Mouse (Mus musculus) adrenal gland, postnatal 10 days (tissue): ENCODE results near the gene Slco4a1. TPM values are rescaled to one million over a fixed set of nuclear protein-coding genes. Genes with fewer than 3 reads are reported as not detected.
A peak's percentile ranks its signal among the peaks of the same experiment; 100 is the strongest.

Experiments used
- DNase-seq: peaks from one replicate; pipeline ENCODE4 v3.0.0; 2021; ENCODE audit warnings: mixed read lengths
- total RNA-seq, 2 experiments: library from RNA; stranded (reverse); gene quantifications; 2 replicates each; pipeline ENCODE4 v1.2.3; 2021

The Slco4a1 gene
- total RNA-seq, 2 experiments from 2014 or later: 4.4 to 5.1 TPM

DNA sequence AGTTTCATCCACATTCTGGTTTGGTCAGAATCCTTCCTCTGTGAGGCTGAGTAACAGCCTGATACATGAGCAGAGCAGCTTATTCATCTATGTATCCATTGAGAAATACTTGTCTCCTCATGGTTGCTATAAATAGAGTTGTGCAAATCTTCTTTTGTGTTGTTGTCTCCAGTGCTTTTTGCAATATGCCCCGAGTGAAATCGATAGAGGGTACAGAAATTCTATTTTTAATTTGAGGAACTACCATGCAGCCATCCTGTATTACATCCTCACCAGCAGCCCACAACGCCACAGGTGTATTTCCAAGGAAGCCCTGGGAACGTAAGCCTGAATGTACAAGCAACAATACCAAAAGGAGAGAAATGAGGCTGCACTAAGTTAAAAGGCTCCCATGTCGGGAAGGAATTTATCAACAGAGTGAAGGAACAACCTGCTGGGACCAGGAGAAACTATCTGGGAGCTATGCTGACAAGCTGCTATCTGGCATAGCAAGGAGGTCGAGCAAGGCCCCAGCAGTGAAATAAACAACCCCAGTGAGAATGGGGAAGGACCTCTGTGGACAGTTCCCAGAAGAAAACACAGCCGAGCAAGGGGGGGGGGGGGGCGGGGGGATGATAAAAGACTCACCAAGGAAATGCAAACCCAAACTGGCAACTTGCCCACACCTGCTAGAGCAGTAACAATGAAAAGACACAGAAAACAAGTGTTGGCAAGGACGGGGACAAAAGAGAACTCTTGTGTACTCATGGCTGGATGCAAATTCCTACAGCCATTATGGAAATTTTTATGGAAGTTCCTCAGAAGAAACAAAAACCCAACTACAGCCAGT lies 10.9 kb upstream of the Slco4a1 start:
- no peak for DNase-seq

- DNase-seq: no peak
Measured at GRCm38 (mm10) chr2:180445962-180446361, 10.1 kb upstream of the Slco4a1 start.

- no peak for DNase-seq
Measured at GRCm38 (mm10) chr2:180449007-180449406, 7.0 kb upstream of the Slco4a1 start.

DNA sequence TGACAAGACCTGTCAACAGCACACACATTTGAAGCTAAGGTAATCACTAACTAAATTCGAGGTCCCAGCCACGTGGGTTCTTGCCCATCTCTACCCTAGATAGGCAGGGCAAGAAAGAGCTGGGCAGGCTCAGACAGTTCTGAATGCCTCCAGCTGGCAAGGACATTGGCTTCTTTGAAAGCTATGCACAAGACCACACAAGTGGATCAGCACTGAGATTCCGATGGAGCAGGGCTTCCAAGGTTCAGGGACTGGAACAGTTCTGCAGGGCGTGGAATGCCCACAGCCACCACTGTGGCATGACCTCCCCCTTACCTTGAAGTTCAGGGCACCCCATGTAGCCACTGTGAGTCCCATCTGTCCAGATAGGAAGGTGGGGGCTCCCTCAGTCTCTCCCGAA lies 5.5 kb upstream of the Slco4a1 start:
- DNase-seq: no peak

DNA sequence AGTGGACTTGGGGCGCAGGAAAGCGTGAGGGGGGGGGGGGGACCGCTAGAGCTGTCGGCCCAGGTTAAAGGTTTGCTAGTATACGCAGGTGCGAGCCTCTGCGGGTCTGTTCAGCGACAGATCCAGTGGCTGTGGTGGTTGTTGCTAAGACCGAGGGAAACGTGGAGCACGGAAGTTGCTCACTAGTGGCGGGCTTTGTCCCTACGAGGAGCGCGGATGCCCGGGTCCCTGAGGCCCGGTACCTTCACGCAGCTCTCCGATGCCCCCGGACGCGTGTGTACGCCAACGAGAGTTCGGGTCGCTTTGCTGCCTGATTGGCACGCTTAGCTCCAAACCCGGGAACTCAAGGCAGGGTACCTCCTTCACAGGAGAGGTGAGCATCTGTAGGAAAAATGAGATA lies 660 bp downstream of the Slco4a1 start:
- DNase-seq: no peak

- no peak for DNase-seq
Measured at GRCm38 (mm10) chr2:180457680-180458079, 1.6 kb downstream of the Slco4a1 start.

GRCm38 (mm10) chr2:180459437-180459836 lies 3.4 kb downstream of the Slco4a1 start:
- DNase-seq: peak; percentile 33

DNA sequence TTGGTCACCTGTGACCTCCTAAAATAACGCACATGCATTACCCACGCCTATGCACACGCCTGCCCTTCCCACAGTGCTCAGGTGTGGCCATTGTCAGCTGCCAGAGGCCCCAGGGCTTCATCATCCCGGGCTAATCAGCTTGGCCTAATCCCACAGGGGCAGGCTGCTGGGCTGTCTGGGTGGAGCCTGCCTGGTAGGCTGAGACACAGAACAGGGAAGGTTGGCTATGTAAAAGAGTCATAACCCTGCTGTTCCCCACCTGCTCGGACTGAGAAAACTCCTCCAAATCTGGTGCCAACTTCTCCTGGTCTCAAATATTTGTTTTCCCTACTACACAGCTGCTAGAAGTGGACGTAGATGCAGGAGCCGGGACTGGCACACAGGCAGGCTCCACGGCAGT lies 4.8 kb downstream of the Slco4a1 start:
- DNase-seq: no peak

DNA sequence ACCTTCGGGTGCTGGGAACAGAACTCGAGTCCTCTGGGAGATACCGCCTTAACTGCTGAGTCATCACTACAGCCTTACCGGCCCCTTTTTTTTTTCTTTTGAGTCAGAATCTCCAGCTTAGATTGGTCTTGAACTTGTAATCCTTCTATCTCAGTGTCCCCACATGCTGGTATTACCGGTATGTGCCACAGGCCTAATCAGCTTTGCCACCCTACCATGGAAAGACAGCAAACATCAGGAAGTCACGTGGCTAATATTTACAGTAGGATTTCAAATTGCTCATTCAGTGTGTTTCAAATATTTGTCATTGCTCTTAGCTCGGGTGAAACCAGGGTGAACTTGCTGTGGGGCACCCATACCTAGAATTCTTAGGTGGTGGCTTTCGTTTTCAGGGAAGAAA lies 6.5 kb downstream of the Slco4a1 start:
- DNase-seq: no peak

- DNase-seq: no peak
Measured at GRCm38 (mm10) chr2:180466505-180466904, 10.5 kb downstream of the Slco4a1 start.

DNA sequence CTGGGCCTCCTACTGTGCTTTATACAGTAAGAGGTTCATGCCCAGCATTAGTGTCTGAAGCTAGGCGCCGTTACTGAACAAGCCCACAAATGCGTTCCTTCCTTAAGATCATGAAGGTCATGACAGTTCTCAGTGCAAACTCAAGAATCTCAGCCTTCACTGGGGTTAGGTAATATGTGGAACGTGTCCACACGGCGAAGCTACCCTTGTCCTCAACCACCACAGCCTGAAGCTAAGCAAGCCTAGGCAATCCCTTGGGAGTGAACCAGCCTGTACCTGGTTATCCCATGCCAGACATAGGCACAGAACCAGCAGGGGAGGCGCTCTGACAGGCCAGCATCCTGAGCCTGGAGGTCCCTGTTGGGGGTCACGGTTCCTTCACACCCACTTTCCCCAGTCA lies 12.8 kb downstream of the Slco4a1 start:
- no peak for DNase-seq

- peak; percentile 67 for DNase-seq
Measured at GRCm38 (mm10) chr2:180469768-180470167, 13.7 kb downstream of the Slco4a1 start.

DNA sequence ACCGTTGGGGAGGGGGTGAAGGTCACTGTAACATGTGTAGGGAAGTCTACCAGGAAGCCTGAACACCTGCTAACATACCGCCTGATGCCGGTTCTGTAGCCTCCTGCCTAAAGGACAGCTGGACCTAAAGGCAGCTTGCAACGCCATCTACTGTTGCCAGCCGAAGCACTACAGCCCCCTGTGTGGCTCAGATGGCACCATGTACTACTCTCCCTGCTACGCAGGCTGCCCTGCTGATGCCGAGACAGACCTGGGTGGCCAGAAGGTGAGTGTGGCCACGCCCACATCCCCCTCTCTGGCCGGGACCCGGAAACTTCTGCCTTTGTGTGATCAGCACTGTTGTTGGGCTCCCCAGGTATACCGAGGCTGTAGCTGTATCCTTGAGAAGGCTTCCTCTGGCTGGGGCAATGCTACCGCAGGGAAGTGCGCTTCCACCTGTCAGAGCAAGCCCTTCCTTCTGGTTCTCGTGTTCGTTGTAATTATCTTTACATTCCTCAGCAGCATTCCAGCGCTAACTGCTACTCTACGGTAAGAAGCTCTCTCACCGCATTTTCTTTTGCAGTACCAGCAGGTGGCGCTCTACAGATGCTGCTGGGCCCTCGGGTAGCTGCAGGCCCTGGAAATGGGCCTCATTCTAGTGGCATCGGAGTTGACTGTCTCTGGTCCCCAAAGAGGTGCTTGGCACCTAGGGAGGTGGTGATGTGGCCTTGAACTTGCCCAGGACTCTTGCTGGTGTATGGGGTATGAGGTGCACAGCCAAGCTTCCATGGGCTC lies 16.4 kb downstream of the Slco4a1 start:
- peak; percentile 55 for DNase-seq

DNA sequence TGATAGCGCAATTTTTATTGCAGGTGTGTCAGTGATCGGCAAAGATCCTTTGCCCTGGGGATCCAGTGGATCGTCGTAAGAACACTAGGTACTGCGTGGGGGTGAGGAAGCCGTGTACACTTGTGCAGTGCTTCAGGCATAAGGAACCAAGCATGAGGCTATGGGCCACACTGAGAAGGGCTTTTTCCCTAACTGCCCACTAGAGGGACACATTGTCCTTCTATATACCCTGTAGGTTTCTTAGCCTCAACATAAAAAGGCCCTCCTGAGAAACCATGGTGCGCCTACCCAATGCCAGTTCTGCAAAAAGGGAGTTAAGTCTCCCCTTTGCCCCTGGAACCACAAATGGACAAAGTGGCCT lies 17.0 kb downstream of the Slco4a1 start:
- peak; percentile 49 for DNase-seq

- DNase-seq: no peak
Measured at GRCm38 (mm10) chr2:180474864-180475263, 18.8 kb downstream of the Slco4a1 start.

- DNase-seq: no peak
Measured at GRCm38 (mm10) chr2:180482274-180482673, 26.2 kb downstream of the Slco4a1 start.

DNA sequence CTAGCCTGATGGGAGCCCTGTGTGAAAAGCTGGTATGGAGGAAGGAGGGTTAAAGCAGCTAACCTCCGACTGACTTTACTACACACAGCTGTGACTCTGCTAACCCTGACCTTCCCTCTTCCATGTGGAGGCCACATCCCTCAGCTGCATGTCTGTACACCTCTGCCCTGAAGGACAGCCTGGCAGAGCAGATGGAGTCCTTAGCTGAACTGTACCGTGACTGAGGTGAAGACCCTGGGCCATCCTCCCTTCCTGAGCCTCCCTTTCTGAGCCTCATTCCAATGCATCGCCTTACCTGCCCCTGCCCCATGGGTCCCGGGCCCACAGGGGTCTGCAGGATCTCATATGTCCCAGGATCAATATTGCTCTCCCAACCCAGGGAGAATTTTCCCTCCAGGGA lies 28.8 kb downstream of the Slco4a1 start:
- no peak for DNase-seq

GRCm38 (mm10) chr2:180485306-180485705 lies 29.3 kb downstream of the Slco4a1 start:
- DNase-seq: no peak

- DNase-seq: no peak
Measured at GRCm38 (mm10) chr2:180488210-180488751, 32.2 kb downstream of the Slco4a1 start.

DNA sequence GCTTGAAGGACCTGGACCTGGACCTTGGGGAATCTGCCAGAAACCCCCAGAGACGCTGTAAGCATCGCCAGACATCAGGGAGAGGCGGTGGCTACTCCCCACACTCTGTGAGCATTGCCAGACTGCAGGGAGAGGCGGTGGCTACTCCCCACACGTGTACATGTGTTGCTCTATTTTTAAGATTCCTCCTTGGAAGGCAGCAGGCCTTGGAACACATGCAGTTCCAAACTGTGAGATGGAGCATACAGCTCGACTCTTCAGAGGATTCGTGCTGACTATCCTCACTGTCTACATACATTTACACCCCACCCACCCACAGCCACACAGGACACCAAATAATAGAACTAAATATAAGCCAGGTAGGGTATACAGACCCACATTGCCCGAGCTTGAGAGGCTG lies 39.9 kb downstream of the Slco4a1 start:
- DNase-seq: no peak

- no peak for DNase-seq
Measured at GRCm38 (mm10) chr2:180499741-180500140, 43.7 kb downstream of the Slco4a1 start, which contains the start of gene Ntsr1. Gene Ntsr1 (plus strand): TSS chr2:180499976.

DNA sequence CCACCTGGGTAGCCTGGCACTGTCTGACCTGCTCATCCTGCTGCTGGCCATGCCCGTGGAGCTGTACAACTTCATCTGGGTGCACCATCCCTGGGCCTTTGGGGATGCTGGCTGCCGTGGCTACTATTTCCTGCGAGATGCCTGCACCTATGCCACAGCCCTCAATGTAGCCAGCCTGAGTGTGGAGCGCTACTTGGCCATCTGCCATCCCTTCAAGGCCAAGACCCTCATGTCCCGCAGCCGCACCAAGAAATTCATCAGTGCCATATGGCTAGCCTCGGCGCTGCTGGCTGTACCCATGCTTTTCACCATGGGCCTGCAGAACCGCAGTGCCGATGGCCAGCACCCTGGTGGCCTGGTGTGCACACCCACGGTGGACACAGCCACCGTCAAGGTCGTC lies 44.7 kb downstream of the Slco4a1 start:
- no peak for DNase-seq

DNA sequence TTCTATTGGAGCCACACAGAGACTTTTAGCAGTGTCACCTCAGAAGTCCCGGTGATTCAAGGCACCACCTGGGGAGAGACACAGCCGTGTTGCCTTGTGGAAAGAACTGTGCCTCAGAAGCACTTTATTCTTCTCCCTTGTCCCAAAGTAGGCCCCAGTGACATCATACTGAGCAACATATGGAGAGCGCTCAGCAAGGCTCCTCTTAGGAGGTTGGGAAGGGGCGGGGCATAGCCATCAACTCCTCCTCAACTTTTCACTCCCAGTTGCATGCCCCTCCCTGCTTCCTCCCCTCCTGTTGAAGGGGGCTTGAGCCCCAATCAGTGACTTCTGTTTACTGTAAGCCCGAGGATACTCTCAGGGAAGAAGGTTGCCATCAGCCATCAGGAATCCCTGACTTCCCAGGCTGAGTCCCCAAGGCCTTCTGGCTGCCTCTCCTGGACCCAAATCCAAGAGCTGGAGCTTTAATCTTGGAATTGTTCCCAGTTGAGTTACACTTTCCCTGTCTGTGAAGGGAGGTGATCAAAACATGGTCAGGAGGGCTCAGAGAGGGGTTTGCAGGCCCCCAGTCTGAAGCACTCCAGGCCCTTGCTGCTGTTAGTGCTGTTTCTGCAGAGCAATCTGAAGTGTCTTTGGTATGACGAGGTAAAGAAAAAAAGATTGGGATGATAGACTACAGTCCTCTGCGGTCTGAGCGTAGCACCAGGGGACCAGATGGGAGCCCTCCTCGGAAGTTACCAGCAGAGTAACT lies 45.3 kb downstream of the Slco4a1 start:
- DNase-seq: no peak
